Mouse (Mus musculus) adrenal gland, postnatal 0 days (tissue): Measurements from ENCODE around the gene Pik3r6. TPM values are rescaled to one million over a fixed set of nuclear protein-coding genes. Genes with fewer than 3 reads are reported as not detected.

Experiments used
- polyA plus RNA-seq: library from polyadenylated mRNA; unstranded; fragments of >200 nt; fragmentation: Nextera tagmentation; extraction: Ambion mirVana; gene quantifications from 2 replicates; pipeline ENCODE4 v1.2.1, GENCODE M21; 2015

Gene Pik3r6
- 1.1 and 2.2 TPM in 2 replicates for polyA plus RNA-seq

DNA sequence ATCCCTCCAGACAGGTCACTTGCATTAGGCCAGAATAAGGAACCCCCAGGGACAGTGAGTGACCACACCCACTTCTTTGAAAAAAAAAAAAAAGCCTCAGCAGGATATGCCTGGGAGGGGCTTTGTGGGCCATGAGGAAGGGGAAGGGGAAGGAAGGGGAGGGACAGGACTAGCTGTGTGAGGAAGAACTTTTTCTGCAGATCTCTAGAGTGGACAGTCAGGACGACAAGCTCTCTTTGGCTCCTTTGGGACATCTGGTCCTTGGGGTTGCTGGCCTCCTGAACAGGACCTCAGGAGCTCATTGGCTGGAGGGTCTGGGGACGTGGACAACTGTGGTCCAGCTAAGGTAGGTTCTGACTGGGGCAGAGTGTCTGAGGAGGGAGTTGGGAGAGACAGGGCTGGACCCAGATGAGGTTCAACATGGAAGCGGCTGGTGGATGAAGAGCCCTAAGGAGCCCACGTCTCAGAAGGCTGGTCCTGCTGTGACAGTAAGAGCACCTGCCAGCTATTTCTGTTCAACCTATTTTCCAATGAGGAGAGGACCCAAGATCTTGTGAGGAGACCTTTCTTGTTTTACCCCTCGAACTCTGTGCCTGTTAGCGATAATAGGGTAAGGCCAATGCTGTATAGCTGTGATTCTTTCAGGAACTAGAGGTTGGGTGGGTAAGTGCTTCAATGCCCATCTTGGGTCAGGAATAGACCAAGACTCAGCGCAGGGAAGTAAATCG is at the start of gene Pik3r6:
Gene Pik3r6 (plus strand): TSS at position 118 of the 728 bp plus-strand sequence.

DNA sequence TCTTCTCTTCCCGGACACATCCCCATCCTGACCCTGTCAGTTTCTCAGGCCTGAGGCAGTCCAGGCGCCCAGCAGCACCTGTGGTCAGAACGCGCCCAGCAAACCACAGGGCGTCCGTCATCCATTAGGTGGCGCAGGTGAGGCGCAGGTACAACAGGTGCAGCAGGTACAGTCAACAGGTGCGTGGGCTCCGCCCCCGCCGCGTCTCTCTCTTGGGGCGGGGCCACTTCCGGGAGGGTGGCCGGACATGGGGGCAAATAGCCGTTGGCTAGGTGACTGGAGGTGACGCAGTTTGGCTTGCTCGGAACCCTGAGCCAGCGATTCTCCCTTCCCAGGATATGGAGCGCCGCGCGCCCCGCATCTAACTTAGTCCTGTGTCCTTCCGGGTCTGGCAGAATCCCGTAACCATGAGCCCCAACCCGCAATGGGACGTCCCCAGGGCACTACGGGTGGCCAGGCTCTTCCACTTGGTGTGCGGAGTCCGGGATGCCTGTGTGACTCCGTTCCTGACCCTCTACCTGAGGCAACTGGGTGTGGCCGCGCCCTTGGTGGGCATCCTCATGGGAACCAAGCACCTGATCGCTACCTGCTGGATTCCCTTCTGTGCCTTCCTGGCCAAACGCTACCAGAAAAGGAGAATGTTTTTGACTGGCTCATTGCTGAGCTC is 53.2 kb downstream of the Pik3r6 start, which contains the start of gene Mfsd6l:
Gene Mfsd6l (plus strand): TSS at position 269 of the 667 bp plus-strand sequence.

DNA sequence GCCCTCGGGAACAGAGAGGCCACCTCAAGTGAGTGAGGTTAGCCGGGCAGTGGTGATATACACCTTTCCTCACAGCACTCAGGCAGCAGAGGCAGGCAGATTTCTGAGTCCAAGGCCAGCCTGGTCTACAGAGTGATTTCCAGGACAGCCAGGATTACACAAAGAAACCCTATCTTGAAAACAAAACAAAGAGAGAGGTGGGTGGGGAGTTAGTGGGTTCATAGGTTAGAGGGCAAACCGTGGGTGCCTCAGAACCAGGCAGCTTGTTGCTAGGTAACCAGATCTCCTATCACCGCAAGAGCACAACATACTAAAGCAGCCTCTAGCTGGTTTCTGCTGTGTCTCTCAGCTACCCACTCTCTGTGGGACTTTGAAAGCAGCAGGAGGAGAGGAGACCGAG is 83.9 kb downstream of the Pik3r6 start, which contains the start of gene Ccdc42:
Gene Ccdc42 (plus strand): TSS at position 301 of the 400 bp plus-strand sequence.

Other genes starting within 250 kb of the Pik3r6 start
- 18.8 and 38.0 TPM in 2 replicates for gene Ntn1, start 102.2 kb upstream of the Pik3r6 start, polyA plus RNA-seq
- 0.54 and 0.72 TPM in 2 replicates for gene Pik3r5, start 70.9 kb upstream of the Pik3r6 start, polyA plus RNA-seq
- not detected in 2 replicates for gene Mfsd6l, start 53.2 kb downstream of the Pik3r6 start, polyA plus RNA-seq
- 0.69 and 1.1 TPM in 2 replicates for gene Ccdc42, start 84.0 kb downstream of the Pik3r6 start, polyA plus RNA-seq
- gene Myh10, start 188.5 kb downstream of the Pik3r6 start, polyA plus RNA-seq: 37.9 and 53.4 TPM in 2 replicates